Mouse (Mus musculus) neural tube, embryonic 15.5 days (tissue): ENCODE data around the gene Ofd1. TPM values are rescaled to one million over a fixed set of nuclear protein-coding genes. Genes with fewer than 3 reads are reported as not detected.

ENCODE experiments used
- ATAC-seq: fragments of 200-750 bp; cut with Nextera tagmentation; 2 replicates; pipeline ENCODE4 v1.8.0; 2017; ENCODE audit warnings: mild to moderate bottlenecking, moderate TSS enrichment, moderate library complexity; ENCODE audit not compliant: low FRiP score
- H3K27ac ChIP-seq: fragments of 300-500 bp; sonication (generic); replicated peaks from 2 replicates; pipeline ENCODE4 v1.5.1; 2015; ENCODE audit warnings: mild to moderate bottlenecking, inconsistent platforms
- H3K27me3 ChIP-seq: fragments of 300-500 bp; sonication (generic); replicated peaks from 2 replicates; pipeline ENCODE4 v1.6.1; 2015; ENCODE audit warnings: inconsistent platforms
- H3K36me3 ChIP-seq: fragments of 300-500 bp; sonication (generic); 2 replicates; pipeline ENCODE4 v1.6.1; 2015; ENCODE audit warnings: inconsistent platforms
- H3K4me1 ChIP-seq: fragments of 300-500 bp; sonication (generic); 2 replicates; pipeline ENCODE4 v1.6.1; 2015; ENCODE audit warnings: inconsistent platforms
- H3K4me2 ChIP-seq: fragments of 300-500 bp; sonication (generic); 2 replicates; pipeline ENCODE4 v1.6.1; 2015; ENCODE audit warnings: inconsistent platforms, mild to moderate bottlenecking, moderate library complexity
- H3K4me3 ChIP-seq: fragments of 300-500 bp; sonication (generic); replicated peaks from 2 replicates; pipeline ENCODE4 v1.5.1; 2015; ENCODE audit warnings: mild to moderate bottlenecking, inconsistent platforms
- H3K9ac ChIP-seq: fragments of 300-500 bp; sonication (generic); replicated peaks from 2 replicates; pipeline ENCODE4 v1.6.1; 2015; ENCODE audit warnings: mild to moderate bottlenecking, inconsistent platforms
- H3K9me3 ChIP-seq: fragments of 300-500 bp; sonication (generic); replicated peaks from 2 replicates; pipeline ENCODE4 v1.6.1; 2016; ENCODE audit warnings: inconsistent platforms
- WGBS: fragments of 180-500 bp; shearing (Covaris S2); methylation state at CpG from one replicate; pipeline ENCODE4 v1.1.7; 2015; ENCODE audit warnings: mixed read lengths; 5-methylcytosine and 5-hydroxymethylcytosine counted together
- polyA plus RNA-seq: library from polyadenylated mRNA; unstranded; fragments of >200 nt; fragmentation: Nextera tagmentation; extraction: Ambion mirVana; gene quantifications from 2 replicates; pipeline ENCODE4 v1.2.1, GENCODE M21; 2015

Gene Ofd1
- polyA plus RNA-seq, 1 experiment from 2014 or later: 5.9 TPM

- Histone ChIP-seq H3K9ac (no peak overlapping the region), H3K9me3 (no peaks in the 10 kb centered on the region), H3K36me3 (no peaks in the 10 kb centered on the region), H3K4me1 (peaks cover 3% of the 10 kb centered on the region; the same call in 1 of the 2 replicates), H3K4me3 (no peak overlapping the region), H3K27ac (no peak overlapping the region), H3K27me3 (peaks cover 6% of the 10 kb centered on the region; the same call in 1 of the 2 replicates), H3K4me2 (no peak overlapping the region)
- no peak for ATAC-seq
- WGBS: 89% methylated on average over 2 of the region's 2 CpGs
Measured at GRCm38 (mm10) chrX:166434812-166435211, 5.7 kb downstream of the Ofd1 start.

- ATAC-seq: no peak
- Histone ChIP-seq H3K9me3 (no peaks in the 10 kb centered on the region), H3K4me1 (no peaks in the 10 kb centered on the region), H3K4me3 (no peak overlapping the region), H3K4me2 (no peak overlapping the region), H3K36me3 (no peaks in the 10 kb centered on the region), H3K27me3 (no peaks in the 10 kb centered on the region), H3K9ac (no peak overlapping the region), H3K27ac (no peak overlapping the region)
- 87% methylated on average over 6 of the region's 6 CpGs for WGBS
Measured at GRCm38 (mm10) chrX:166416196-166416595, 24.3 kb downstream of the Ofd1 start.

- H3K27ac ChIP-seq: no peak overlapping the region
- H3K9me3 ChIP-seq: no peaks in the 10 kb centered on the region
- H3K4me2 ChIP-seq: no peak overlapping the region
- H3K36me3 ChIP-seq: 0 out of 2 replicates have a peak, but pooled peaks cover 4% of the 10 kb centered on the region
- no peaks in the 10 kb centered on the region for H3K4me1 ChIP-seq
- no peak overlapping the region for H3K9ac ChIP-seq
- ATAC-seq: no peak
- no peak overlapping the region for H3K4me3 ChIP-seq
- no peaks in the 10 kb centered on the region for H3K27me3 ChIP-seq
Measured at GRCm38 (mm10) chrX:166407865-166408264, 32.6 kb downstream of the Ofd1 start.

GRCm38 (mm10) chrX:166393753-166394152 lies 46.8 kb downstream of the Ofd1 start:
- H3K36me3 ChIP-seq: no peaks in the 10 kb centered on the region
- WGBS: 72% methylated on average over 1 of the region's 1 CpGs
- peaks cover 6% of the 10 kb centered on the region; the same call in 1 of the 2 replicates for H3K27me3 ChIP-seq
- no peaks in the 10 kb centered on the region for H3K9me3 ChIP-seq
- H3K9ac ChIP-seq: no peak overlapping the region
- H3K27ac ChIP-seq: no peak overlapping the region
- ATAC-seq: no peak
- H3K4me2 ChIP-seq: no peak overlapping the region
- no peak overlapping the region for H3K4me3 ChIP-seq
- H3K4me1 ChIP-seq: no peaks in the 10 kb centered on the region

GRCm38 (mm10) chrX:166386656-166387055 lies 53.8 kb downstream of the Ofd1 start:
- Histone ChIP-seq H3K4me1 (no peaks in the 10 kb centered on the region), H3K9ac (no peak overlapping the region), H3K4me3 (no peak overlapping the region), H3K4me2 (no peak overlapping the region), H3K9me3 (no peaks in the 10 kb centered on the region), H3K36me3 (peaks cover 13% of the 10 kb centered on the region), H3K27ac (no peak overlapping the region), H3K27me3 (no peaks in the 10 kb centered on the region)
- 91% methylated on average over 6 of the region's 6 CpGs for WGBS
- ATAC-seq: no peak

- no peak for ATAC-seq
- 61% methylated on average over 3 of the region's 3 CpGs for WGBS
Measured at GRCm38 (mm10) chrX:166384935-166385334, 55.6 kb downstream of the Ofd1 start.

GRCm38 (mm10) chrX:166383606-166384005 lies 56.9 kb downstream of the Ofd1 start:
- H3K4me3 ChIP-seq: no peak overlapping the region
- H3K9me3 ChIP-seq: no peaks in the 10 kb centered on the region
- no peak for ATAC-seq
- WGBS: 92% methylated on average over 2 of the region's 2 CpGs
- H3K27me3 ChIP-seq: peaks cover 10% of the 10 kb centered on the region; the same call in 1 of the 2 replicates
- H3K36me3 ChIP-seq: peaks cover 16% of the 10 kb centered on the region
- H3K4me2 ChIP-seq: no peak overlapping the region
- H3K27ac ChIP-seq: no peak overlapping the region
- H3K9ac ChIP-seq: no peak overlapping the region
- H3K4me1 ChIP-seq: no peaks in the 10 kb centered on the region

More at GRCm38 (mm10) chrX:166384935-166385334, 55.6 kb downstream of the Ofd1 start:
- H3K4me1 ChIP-seq: no peaks in the 10 kb centered on the region
- no peak overlapping the region for H3K27ac ChIP-seq
- H3K9me3 ChIP-seq: no peaks in the 10 kb centered on the region
- peaks cover 13% of the 10 kb centered on the region for H3K36me3 ChIP-seq
- H3K9ac ChIP-seq: no peak overlapping the region
- H3K4me3 ChIP-seq: no peak overlapping the region
- peaks cover 5% of the 10 kb centered on the region; the same call in 1 of the 2 replicates for H3K27me3 ChIP-seq
- H3K4me2 ChIP-seq: no peak overlapping the region

- no peak for ATAC-seq
- Histone ChIP-seq H3K9me3 (no peaks in the 10 kb centered on the region), H3K4me3 (no peak overlapping the region), H3K27me3 (peaks cover 10% of the 10 kb centered on the region; the same call in 1 of the 2 replicates), H3K27ac (no peak overlapping the region), H3K36me3 (peaks cover 14% of the 10 kb centered on the region), H3K9ac (no peak overlapping the region), H3K4me1 (no peaks in the 10 kb centered on the region), H3K4me2 (no peak overlapping the region)
- 84% methylated on average over 5 of the region's 5 CpGs for WGBS
Measured at GRCm38 (mm10) chrX:166378652-166379051, 61.9 kb downstream of the Ofd1 start.

GRCm38 (mm10) chrX:166376681-166377328 lies 63.7 kb downstream of the Ofd1 start:
- Histone ChIP-seq H3K4me1 (no peaks in the 10 kb centered on the region), H3K9me3 (no peaks in the 10 kb centered on the region), H3K4me3 (no peak overlapping the region), H3K27ac (no peak overlapping the region), H3K36me3 (peaks cover 12% of the 10 kb centered on the region; the same call in 1 of the 2 replicates), H3K9ac (no peak overlapping the region), H3K4me2 (no peak overlapping the region), H3K27me3 (peaks cover 10% of the 10 kb centered on the region; the same call in 1 of the 2 replicates)
- 83% methylated on average over 9 of the region's 9 CpGs for WGBS
- ATAC-seq: no peak

- H3K36me3 ChIP-seq: no peaks in the 10 kb centered on the region
- no peak; the same call in 1 of the 2 replicates for ATAC-seq
- H3K4me1 ChIP-seq: no peaks in the 10 kb centered on the region
- no peak overlapping the region for H3K9ac ChIP-seq
- H3K27ac ChIP-seq: peak overlapping the region; percentile 34
- WGBS: 53% methylated on average over 8 of the region's 8 CpGs
- no peak overlapping the region for H3K4me3 ChIP-seq
- no peak overlapping the region for H3K4me2 ChIP-seq
- H3K27me3 ChIP-seq: 0 out of 2 replicates have a peak, but pooled peaks cover 3% of the 10 kb centered on the region
- H3K9me3 ChIP-seq: no peaks in the 10 kb centered on the region
Measured at GRCm38 (mm10) chrX:166365458-166366213, 74.9 kb downstream of the Ofd1 start.

- no peak overlapping the region for H3K4me2 ChIP-seq
- ATAC-seq: no peak
- no peaks in the 10 kb centered on the region for H3K9me3 ChIP-seq
- no peaks in the 10 kb centered on the region for H3K4me1 ChIP-seq
- H3K27ac ChIP-seq: no peak overlapping the region
- H3K27me3 ChIP-seq: no peaks in the 10 kb centered on the region
- H3K9ac ChIP-seq: no peak overlapping the region
- WGBS: 82% methylated on average over 4 of the region's 4 CpGs
- H3K4me3 ChIP-seq: no peak overlapping the region
- H3K36me3 ChIP-seq: no peaks in the 10 kb centered on the region
Measured at GRCm38 (mm10) chrX:166360455-166360854, 80.0 kb downstream of the Ofd1 start.

- no peak overlapping the region for H3K4me3 ChIP-seq
- peaks cover under 1% of the 10 kb centered on the region; the same call in 1 of the 2 replicates for H3K27me3 ChIP-seq
- no peak overlapping the region for H3K9ac ChIP-seq
- no peak for ATAC-seq
- H3K27ac ChIP-seq: no peak overlapping the region
- no peaks in the 10 kb centered on the region for H3K36me3 ChIP-seq
- 79% methylated on average over 2 of the region's 2 CpGs for whole genome bisulfite sequencing
- no peaks in the 10 kb centered on the region for H3K4me1 ChIP-seq
- H3K4me2 ChIP-seq: no peak overlapping the region
- H3K9me3 ChIP-seq: no peaks in the 10 kb centered on the region
Measured at GRCm38 (mm10) chrX:166359927-166360440, 80.5 kb downstream of the Ofd1 start.
